Mouse (Mus musculus): ENCODE data around the gene Kcna7. TPM values are rescaled to one million over a fixed set of nuclear protein-coding genes. Genes with fewer than 3 reads are reported as not detected.
"Not testable (repeated sequence)": the region's sequence is repeated elsewhere in the genome, so short reads cannot be mapped to it uniquely, and the experiment has no call there.

Gene Kcna7
- total RNA-seq, 2 experiments from 2014 or later: 0.41 to 0.79 TPM

GRCm38 (mm10) chr7:45386077-45386476 is 19.4 kb upstream of the Kcna7 start:
- no peak for DNase-seq
- intact Hi-C loops (cut with DNase I): no loop called here

- DNase-seq: no peak
- intact Hi-C loops (cut with DNase I): loop anchor here (2.0 kb wide), 1 partner anchor 94 kb away; no protein-coding TSS in a partner anchor
Observed at GRCm38 (mm10) chr7:45395129-45395541, 10.3 kb upstream of the Kcna7 start.

GRCm38 (mm10) chr7:45395578-45396336 is 9.7 kb upstream of the Kcna7 start, which contains the start of gene Snrnp70:
Gene Snrnp70 (minus strand): TSS chr7:45395742.
- intact Hi-C loops (cut with DNase I): loop anchor here (2.0 kb wide), 2 partner anchors 89 to 95 kb away; no protein-coding TSS in a partner anchor
- DNase-seq: peak; percentile 100

- intact Hi-C loops (cut with DNase I): loop anchor here (2.0 kb wide), 1 partner anchor 90 kb away; no protein-coding TSS in a partner anchor
- DNase-seq: not testable (repeated sequence)
Observed at GRCm38 (mm10) chr7:45396337-45396775, 9.1 kb upstream of the Kcna7 start.

GRCm38 (mm10) chr7:45396787-45397186 is 8.7 kb upstream of the Kcna7 start:
- intact Hi-C loops (cut with DNase I): loop anchor here (2.0 kb wide), 1 partner anchor 90 kb away; no protein-coding TSS in a partner anchor
- DNase-seq: no peak

GRCm38 (mm10) chr7:45401521-45402085 is 3.9 kb upstream of the Kcna7 start:
- intact Hi-C loops (cut with DNase I): no loop called here
- no peak for DNase-seq

- peak; percentile 54 to 76 for DNase-seq
- intact Hi-C loops (cut with DNase I): loop anchor here (2.0 kb wide), 1 partner anchor 31 kb away; the partner anchor contains the start of gene Gys1
Observed at GRCm38 (mm10) chr7:45403532-45404261, 1.8 kb upstream of the Kcna7 start.

GRCm38 (mm10) chr7:45406157-45407156 is 1.0 kb downstream of the Kcna7 start:
- DNase-seq: peak; percentile 50 to 66
- intact Hi-C loops (cut with DNase I): loop anchor here (5.0 kb wide), 1 partner anchor 156 kb away; no protein-coding TSS in a partner anchor

GRCm38 (mm10) chr7:45407836-45408235 is 2.4 kb downstream of the Kcna7 start:
- intact Hi-C loops (cut with DNase I): loop anchor here (5.0 kb wide), 1 partner anchor 154 kb away; no protein-coding TSS in a partner anchor
- no peak for DNase-seq

- no peak for DNase-seq
Observed at GRCm38 (mm10) chr7:45408351-45408750, 2.9 kb downstream of the Kcna7 start.

GRCm38 (mm10) chr7:45408949-45409348 is 3.5 kb downstream of the Kcna7 start:
- intact Hi-C loops (cut with DNase I): loop anchor here (5.0 kb wide), 1 partner anchor 153 kb away; no protein-coding TSS in a partner anchor

More at GRCm38 (mm10) chr7:45408351-45408750, 2.9 kb downstream of the Kcna7 start:
- intact Hi-C loops (cut with DNase I): loop anchor here (5.0 kb wide), 1 partner anchor 154 kb away; no protein-coding TSS in a partner anchor

GRCm38 (mm10) chr7:45409497-45410163 is 4.2 kb downstream of the Kcna7 start:
- DNase-seq: no peak

More at GRCm38 (mm10) chr7:45408949-45409348, 3.5 kb downstream of the Kcna7 start:
- no peak for DNase-seq

GRCm38 (mm10) chr7:45412421-45412820 is 7.0 kb downstream of the Kcna7 start:
- DNase-seq: no peak
- intact Hi-C loops (cut with DNase I): no loop called here

More at GRCm38 (mm10) chr7:45409497-45410163, 4.2 kb downstream of the Kcna7 start:
- intact Hi-C loops (cut with DNase I): loop anchor here (5.0 kb wide), 1 partner anchor 153 kb away; no protein-coding TSS in a partner anchor

GRCm38 (mm10) chr7:45413113-45413863 is 7.8 kb downstream of the Kcna7 start, which contains the start of gene Ntf5:
Gene Ntf5 (plus strand): TSS chr7:45413695.
- peak; percentile 29 to 38 for DNase-seq
- intact Hi-C loops (cut with DNase I): no loop called here

- DNase-seq: no peak
- intact Hi-C loops (cut with DNase I): no loop called here
Observed at GRCm38 (mm10) chr7:45413864-45414739, 8.6 kb downstream of the Kcna7 start.

GRCm38 (mm10) chr7:45414740-45415224 is 9.3 kb downstream of the Kcna7 start:
- no peak for DNase-seq
- intact Hi-C loops (cut with DNase I): no loop called here

- no peak for DNase-seq
- intact Hi-C loops (cut with DNase I): no loop called here
Observed at GRCm38 (mm10) chr7:45415636-45416035, 10.2 kb downstream of the Kcna7 start.

Data from heart, postnatal 10 days (tissue).